Mouse (Mus musculus) c-Kit-negative CD71-positive TER-119-positive erythroid progenitor cells, embryonic 14.5 days (primary cell): ENCODE data around the gene Klhdc1.

Source experiments
- DNase-seq: peaks from one replicate; pipeline ENCODE4 v3.0.0-alpha.2; 2013; ENCODE audit warnings: low read depth, low spot score

The Klhdc1 gene

DNA sequence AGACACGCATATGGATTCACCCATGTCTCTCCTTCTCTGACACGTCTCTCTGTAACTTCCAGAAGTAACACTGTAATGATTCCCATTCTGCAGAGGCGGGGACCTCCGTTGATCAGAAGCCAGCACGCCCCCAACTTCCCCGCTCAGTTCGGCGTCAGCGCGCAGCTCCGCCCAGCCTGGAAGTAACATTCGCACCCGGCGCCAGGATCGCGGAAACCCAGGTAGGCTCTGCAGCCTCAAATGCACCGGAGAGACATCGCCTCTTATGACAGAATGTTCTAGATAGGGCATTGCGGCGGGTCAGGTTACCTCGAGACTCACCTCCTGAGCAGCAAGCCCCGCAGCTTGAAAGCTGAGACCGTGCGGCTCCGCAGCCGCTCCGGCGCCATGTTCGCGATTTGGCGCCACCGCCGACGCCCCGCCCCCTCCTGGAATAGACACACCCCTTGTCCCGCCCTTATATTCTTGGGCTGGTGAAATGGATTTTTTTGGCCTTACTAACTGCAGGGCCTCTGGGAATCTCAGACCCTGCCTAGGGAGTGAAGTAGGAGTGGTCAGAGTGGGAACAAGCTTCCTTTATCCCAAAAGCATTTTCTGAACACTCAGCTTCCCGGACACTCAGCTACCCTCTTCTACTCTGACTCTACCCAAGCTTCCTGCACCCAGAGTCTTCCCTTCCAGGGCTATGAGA is 13.1 kb upstream of the Klhdc1 start, which contains the start of gene Pole2:
TSS of gene Pole2 (minus strand) at position 420 of the 691 bp plus-strand sequence.
- peak; percentile 76 for DNase-seq

GRCm38 (mm10) chr12:69229251-69229650 is 11.7 kb upstream of the Klhdc1 start:
- DNase-seq: peak; percentile 31

GRCm38 (mm10) chr12:69235782-69236181 is 5.2 kb upstream of the Klhdc1 start:
- DNase-seq: no peak

DNA sequence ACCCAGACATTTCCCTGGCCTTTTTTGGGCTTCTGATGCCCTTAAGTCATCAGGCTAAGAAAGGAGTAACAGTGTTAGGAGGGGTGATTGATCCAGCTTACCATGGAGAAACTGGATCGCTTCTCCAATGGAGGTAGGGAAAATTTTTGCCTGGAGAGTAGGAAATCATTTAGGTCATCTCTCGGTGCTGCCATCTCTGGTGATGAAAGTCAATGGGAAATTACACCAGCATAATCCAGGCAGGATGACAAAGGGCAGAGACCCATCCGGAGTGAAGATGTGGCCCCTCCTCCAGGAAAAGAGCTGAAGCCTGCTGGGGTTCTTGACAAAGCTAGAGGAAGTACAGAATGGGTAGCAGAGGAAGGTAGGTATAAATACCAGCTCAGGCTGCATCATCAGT is 2.7 kb upstream of the Klhdc1 start:
- no peak for DNase-seq

DNA sequence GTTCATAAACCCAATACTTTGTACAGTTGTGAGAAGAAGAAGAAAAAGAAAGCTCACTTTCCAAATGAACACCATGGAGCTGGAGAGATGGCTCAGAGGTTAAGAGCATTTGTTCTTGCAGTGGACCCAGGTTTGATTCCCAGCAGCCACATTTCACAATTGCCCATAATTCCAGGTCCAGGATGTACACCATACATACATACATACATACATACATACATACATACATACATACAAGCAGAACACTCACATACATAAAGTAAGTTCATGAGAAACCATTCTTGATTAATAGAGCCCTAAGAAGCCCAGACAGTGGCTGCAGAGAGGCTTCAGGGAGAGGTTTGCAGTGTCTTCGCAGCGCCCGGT is 412 bp downstream of the Klhdc1 start:
- no peak for DNase-seq

DNA sequence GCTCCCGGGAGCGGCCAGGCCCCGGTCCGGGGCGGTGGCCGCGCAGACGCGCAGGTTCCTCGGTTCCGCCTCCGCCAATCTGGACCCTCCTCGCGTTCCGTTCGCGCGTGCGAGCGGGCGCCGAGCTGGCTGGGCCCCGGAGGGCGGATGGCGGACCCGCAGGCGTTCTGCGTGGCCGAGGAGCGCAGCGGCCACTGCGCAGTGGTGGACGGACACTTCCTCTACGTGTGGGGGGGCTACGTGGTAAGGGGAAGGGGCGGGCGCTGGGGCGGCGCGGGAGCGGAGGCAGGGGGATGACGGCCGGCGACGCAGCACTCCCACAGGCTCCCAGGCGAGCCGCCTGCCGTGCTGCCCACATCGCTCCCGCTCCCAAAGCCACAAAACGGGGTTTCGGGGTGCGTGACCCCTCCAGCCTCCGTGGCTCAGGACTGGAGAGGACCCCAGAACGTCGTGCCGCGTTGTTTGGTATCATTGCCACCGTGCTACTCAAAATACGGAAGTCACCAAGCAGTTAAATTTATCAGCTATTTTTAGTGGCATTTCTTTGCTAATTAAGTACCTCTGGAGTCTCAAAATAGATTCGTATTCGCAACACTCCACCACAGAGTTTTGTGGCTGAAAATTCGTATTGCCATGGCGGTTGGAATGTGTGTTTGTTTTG is 925 bp downstream of the Klhdc1 start:
- no peak for DNase-seq

DNA sequence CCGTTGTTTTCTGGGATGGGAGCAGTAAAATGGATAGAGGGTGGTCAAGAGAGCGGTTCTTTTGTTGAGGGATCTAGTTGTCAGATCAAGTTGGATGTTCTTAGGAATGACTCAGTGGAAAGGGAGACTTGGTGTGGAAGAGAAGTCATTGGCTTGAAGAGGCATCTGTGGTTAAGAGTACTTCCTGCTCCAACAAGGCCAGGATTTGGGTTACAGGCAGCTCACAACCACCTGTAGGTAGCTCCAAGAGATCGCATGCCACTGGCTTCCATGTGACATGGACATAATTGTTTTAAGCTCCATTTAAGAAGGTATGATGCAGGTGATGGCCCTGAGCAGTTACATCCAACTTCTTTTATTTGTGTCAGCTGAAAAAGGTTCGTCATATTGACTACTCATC is 8.8 kb downstream of the Klhdc1 start:
- no peak for DNase-seq

DNA sequence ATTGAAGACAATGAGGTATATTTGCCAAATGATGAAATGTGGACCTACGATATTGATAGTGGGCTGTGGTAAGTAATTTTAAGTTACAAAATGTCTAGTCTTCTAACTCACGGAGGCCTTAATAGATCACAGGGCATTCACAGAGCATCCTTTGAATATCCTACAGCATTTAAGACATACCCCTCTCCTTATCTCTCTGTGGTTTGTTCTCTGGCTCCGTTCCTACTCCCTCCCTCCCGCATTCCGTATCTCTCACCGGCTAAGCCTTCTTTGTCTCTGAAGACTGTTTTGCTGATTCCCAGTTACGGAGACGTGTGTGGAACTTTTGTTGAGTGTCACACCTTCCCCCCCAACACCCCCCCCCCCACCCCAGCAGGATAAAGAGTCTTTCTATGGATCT is 9.8 kb downstream of the Klhdc1 start:
- no peak for DNase-seq

GRCm38 (mm10) chr12:69253806-69254205 is 12.8 kb downstream of the Klhdc1 start:
- DNase-seq: no peak

DNA sequence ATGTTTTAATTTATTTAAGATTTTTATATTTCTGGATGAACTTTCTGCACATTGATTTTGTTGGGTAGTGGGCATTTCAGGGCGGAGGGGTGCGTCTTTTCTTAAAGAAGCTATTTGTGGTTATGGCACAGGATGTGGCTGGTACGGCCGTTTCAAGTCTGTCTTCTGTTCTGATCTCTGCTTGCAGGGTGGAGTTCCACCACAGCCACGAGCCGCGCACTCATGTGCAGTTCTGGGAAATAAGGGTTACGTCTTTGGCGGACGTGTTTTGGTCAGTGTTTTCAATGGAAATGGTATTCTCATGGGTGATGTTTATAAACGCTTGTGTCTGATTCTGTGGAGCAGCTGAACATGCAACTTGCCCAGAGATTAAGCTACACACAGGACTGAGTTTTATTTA is 16.9 kb downstream of the Klhdc1 start:
- DNase-seq: no peak

- DNase-seq: no peak
Measured at GRCm38 (mm10) chr12:69262251-69262650, 21.3 kb downstream of the Klhdc1 start.

DNA sequence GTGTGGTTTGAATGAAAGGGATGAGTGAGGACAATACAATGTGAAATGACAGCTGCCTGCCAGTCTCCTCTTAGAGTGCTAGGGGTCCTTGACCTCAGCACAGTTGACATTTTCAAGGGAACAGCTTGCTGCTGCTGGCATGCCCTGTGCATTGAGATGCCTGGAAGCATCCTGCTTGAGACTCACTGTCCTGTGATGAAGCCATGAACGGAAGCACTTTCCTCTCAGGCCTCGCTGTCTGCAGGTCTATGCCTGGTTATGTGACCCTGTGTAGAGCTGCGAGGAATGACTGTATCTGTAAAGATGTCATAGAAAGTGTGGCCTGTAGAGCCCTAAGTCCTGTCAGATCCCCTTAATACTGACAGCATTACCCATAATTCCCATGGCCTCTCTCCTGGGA is 24.1 kb downstream of the Klhdc1 start:
- DNase-seq: no peak

DNA sequence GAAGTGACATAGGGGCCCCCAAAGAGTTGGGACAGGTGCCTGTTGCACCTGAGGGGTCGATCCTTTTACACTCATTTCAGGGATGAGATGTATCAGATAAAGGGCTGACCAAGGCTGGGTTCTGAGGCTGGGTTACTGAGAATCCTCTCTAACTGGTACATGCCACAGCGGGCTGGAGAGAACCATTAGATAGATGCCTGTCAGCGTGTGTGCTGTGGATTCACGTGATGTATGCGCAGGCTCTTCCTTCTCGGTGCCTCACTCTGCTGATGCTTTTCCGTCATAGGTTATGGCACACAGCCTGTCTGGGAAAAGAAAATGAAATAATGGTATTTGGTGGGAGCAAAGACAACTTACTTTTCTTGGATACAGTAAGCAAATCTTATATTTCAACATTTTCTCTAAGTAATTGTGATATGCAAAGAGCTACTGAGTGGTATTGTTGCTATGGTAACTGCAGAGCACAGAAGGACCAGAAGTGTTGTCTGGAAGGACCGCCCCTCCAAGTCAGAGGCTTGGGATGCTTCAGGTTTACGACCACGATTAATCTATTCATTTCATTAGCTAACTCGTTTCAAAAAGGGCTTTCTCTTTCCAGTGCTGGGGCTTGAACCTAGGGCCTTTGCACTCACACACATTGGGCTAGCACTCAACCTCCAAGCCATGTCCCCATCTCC is 27.1 kb downstream of the Klhdc1 start:
- DNase-seq: no peak

DNA sequence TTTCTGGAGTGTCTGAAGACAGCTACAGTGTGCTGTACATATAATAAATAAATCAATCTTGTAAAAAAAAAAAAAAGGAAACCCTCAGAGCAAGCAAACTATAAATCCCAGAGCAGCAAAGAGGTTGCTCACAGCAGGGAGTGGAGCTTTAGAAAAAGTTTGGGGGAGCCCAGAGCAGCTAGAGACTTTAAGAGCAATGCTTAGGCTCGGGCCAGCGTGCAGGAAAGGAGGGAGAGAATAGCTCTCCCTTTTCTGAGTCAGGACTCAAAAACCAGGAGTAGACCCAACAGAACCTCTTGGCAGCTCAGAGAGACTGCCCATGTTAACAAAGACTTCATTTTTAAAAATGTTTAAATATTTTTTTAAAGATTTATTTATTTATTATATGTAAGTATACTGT is 28.0 kb downstream of the Klhdc1 start:
- DNase-seq: no peak

- DNase-seq: no peak
Measured at GRCm38 (mm10) chr12:69279931-69280469, 39.0 kb downstream of the Klhdc1 start.

GRCm38 (mm10) chr12:69280915-69281314 is 39.9 kb downstream of the Klhdc1 start:
- no peak for DNase-seq

DNA sequence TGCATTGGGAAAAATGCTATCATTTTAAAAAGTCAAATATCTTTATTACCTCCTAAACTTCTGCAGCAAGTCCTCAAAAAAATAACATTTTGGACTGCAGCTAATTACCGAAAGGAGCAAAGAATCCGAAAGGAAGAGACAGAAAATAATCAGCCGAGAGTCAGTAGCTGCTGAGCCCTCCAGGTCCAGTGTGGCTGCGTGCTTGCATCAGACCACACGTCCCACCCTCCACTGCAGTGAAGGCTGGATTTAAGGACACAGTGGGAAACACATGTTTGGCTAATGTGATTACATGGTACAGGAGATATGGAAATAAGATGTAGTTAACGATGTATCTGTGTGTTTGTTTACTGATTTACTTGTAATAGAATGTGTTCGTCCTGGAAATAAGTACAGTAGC is 42.2 kb downstream of the Klhdc1 start:
- DNase-seq: no peak

- DNase-seq: no peak
Measured at GRCm38 (mm10) chr12:69287535-69287934, 46.6 kb downstream of the Klhdc1 start.

DNA sequence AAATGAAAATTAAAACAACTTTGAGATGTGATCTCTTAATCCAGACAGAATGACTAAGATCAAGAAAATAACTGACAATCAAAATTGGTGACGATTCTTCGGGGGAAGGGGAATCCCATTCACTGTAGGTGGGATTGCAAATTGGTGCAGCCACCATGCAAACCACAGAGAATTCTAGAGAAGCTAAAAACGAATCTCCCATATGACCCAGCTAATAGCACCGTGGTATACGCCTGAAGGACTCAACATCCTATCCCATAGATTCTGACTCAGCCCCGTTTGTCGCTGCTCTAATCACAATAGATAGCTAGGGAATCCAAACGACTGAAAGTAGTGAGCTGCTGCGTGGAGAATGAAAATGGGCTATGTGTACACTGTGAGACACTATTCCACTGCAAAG is 47.7 kb downstream of the Klhdc1 start:
- no peak for DNase-seq

DNA sequence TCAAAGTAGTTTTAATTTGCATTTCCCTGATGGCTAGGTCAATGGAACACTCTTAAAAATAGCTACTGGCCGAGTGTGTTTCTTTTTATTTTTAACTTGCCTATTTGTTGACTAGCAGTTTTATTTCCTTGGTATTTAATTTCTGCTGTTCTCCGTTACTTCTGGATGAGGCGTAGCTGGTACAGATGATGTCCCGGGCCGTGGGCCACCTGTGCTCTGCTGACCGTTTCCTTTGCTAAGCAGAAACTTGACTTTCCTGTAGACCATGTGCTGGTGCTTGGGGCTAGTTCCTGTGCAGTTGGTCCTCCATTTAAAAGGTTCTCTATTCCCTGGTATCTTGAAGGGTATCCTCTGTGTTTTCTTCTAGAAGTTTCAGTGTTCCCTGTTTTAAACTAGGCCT is 51.4 kb downstream of the Klhdc1 start:
- DNase-seq: no peak

- peak; percentile 73 for DNase-seq
Measured at GRCm38 (mm10) chr12:69293815-69294214, 52.8 kb downstream of the Klhdc1 start.

GRCm38 (mm10) chr12:69294936-69295335 is 54.0 kb downstream of the Klhdc1 start:
- no peak for DNase-seq

DNA sequence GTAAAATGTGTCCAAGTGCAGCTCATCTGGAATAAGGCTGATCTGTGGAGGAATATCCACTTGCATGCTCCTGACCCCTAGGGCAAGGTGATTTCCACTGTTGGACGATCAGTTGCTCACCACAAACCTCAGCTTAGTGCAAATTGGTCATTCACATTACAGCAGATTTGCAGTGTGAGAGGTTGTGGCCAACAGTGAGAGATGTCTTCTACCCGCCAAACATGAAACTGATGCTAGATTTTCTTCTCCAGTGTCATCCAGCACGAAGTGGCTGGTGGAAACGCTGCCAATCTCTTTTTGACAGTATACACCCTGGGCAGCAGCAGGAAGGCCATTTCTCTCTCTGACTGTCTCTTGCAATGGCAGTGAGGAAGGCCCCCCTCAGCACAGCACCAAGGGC is 54.7 kb downstream of the Klhdc1 start:
- no peak for DNase-seq
